Mouse (Mus musculus) CH12.LX (cell line): ENCODE data around the gene Raver1. TPM values are rescaled to one million over a fixed set of nuclear protein-coding genes. Genes with fewer than 3 reads are reported as not detected.

ENCODE experiments used
- DNase-seq: peaks from one replicate; pipeline ENCODE4 v3.0.0-alpha.2; 2013; ENCODE audit errors: extremely low read depth
- H3K27ac ChIP-seq: 2 replicates; pipeline ENCODE4 v1.5.1; 2012; ENCODE audit warnings: low read depth, mild to moderate bottlenecking, control low read depth, moderate library complexity; ENCODE audit not compliant: insufficient read depth
- H3K27me3 ChIP-seq: replicated peaks from 2 replicates; pipeline ENCODE3; 2012; ENCODE audit warnings: inconsistent platforms
- H3K36me3 ChIP-seq, 2 experiments: replicated peaks in 1 of 2; 2 replicates each; pipeline versions ENCODE3 to v1.6.1; 2012; ENCODE audit warnings: inconsistent platforms in 1 of 2, low read length in 1 of 2, mild to moderate bottlenecking in 1 of 2, mixed read lengths in 1 of 2, moderate library complexity in 1 of 2; ENCODE audit not compliant: control insufficient read depth in 1 of 2, insufficient read depth in 1 of 2
- H3K4me1 ChIP-seq, 2 experiments: 2 replicates each; pipeline ENCODE4 v1.6.1; 2012; ENCODE audit warnings: inconsistent platforms in 1 of 2, moderate library complexity in 1 of 2; ENCODE audit not compliant: insufficient read depth in 2 of 2, control insufficient read depth in 1 of 2
- H3K4me2 ChIP-seq: 2 replicates; pipeline ENCODE4 v1.6.1; 2012; ENCODE audit warnings: low read depth, mild to moderate bottlenecking, control low read depth; ENCODE audit not compliant: poor library complexity, insufficient read depth, severe bottlenecking
- H3K4me3 ChIP-seq, 3 experiments: fragments of 150-350 bp in 1 of 3; sonication (generic) in 1 of 3; replicated peaks in 1 of 3; 2 replicates each; pipeline versions ENCODE3 to v1.5.1; 2011 to 2012; ENCODE audit warnings: low read depth in 2 of 3, low read length in 2 of 3, mild to moderate bottlenecking in 2 of 3, moderate library complexity in 2 of 3, control low read depth in 1 of 3, improper control_type of control experiment in 1 of 3, inconsistent platforms in 1 of 3, mixed read lengths in 1 of 3; ENCODE audit not compliant: poor library complexity in 1 of 3
- H3K79me2 ChIP-seq: replicated peaks from 2 replicates; pipeline ENCODE4 v1.6.1; 2012; ENCODE audit warnings: mild to moderate bottlenecking, moderate library complexity; ENCODE audit not compliant: control insufficient read depth, poor library complexity, insufficient read depth, severe bottlenecking; ENCODE audit errors: extremely low read depth
- H3K9ac ChIP-seq: 2 replicates; pipeline ENCODE4 v1.6.1; 2012; ENCODE audit warnings: low read depth, mild to moderate bottlenecking, control low read depth, moderate library complexity; ENCODE audit not compliant: insufficient read depth
- H3K9me3 ChIP-seq: replicated peaks from 2 replicates; pipeline ENCODE3; 2012; ENCODE audit warnings: low read length, inconsistent platforms, mixed read lengths
- BHLHE40 ChIP-seq: IDR thresholded peaks from 2 replicates; pipeline ENCODE4 v1.6.1; 2011; ENCODE audit warnings: mild to moderate bottlenecking, low read depth, low read length, improper control_type of control experiment
- CHD1 ChIP-seq: IDR thresholded peaks from 2 replicates; pipeline ENCODE4 v1.6.1; 2012; ENCODE audit warnings: low read depth, low read length, improper control_type of control experiment, inconsistent platforms
- CHD2 ChIP-seq: IDR thresholded peaks from 2 replicates; pipeline ENCODE4 v1.6.1; 2011; ENCODE audit warnings: low read length, improper control_type of control experiment
- CTCF ChIP-seq, 2 experiments: IDR thresholded peaks in 1 of 2; conservative IDR thresholded peaks in 1 of 2; 2 replicates each; pipeline ENCODE4 v1.5.1; 2011 to 2012; ENCODE audit warnings: low read depth in 2 of 2, low read length in 2 of 2, improper control_type of control experiment in 1 of 2, inconsistent platforms in 1 of 2, mild to moderate bottlenecking in 1 of 2, moderate library complexity in 1 of 2
- E2F4 ChIP-seq: IDR thresholded peaks from 2 replicates; pipeline ENCODE4 v1.6.1; 2011; ENCODE audit warnings: low read depth, low read length, improper control_type of control experiment; ENCODE audit not compliant: insufficient replicate concordance
- ELF1 ChIP-seq: IDR thresholded peaks from 2 replicates; pipeline ENCODE4 v1.6.1; 2014; ENCODE audit warnings: low read depth, mild to moderate bottlenecking, inconsistent platforms, low read length, improper control_type of control experiment
- EP300 ChIP-seq: IDR thresholded peaks from 2 replicates; pipeline ENCODE4 v1.6.1; 2011; ENCODE audit warnings: low read length, improper control_type of control experiment
- GABPA ChIP-seq: IDR thresholded peaks from 2 replicates; pipeline ENCODE4 v1.6.1; 2012; ENCODE audit warnings: low read depth, low read length, improper control_type of control experiment, inconsistent platforms; ENCODE audit not compliant: insufficient replicate concordance
- HCFC1 ChIP-seq: IDR thresholded peaks from 2 replicates; pipeline ENCODE4 v1.6.1; 2012; ENCODE audit warnings: low read depth, mild to moderate bottlenecking, inconsistent platforms, low read length, improper control_type of control experiment
- IRF4 ChIP-seq: IDR thresholded peaks from 2 replicates; pipeline ENCODE4 v1.6.1; 2014; ENCODE audit warnings: low read depth, mild to moderate bottlenecking, inconsistent platforms, low read length, improper control_type of control experiment
- JUND ChIP-seq: conservative IDR thresholded peaks from 2 replicates; pipeline ENCODE4 v1.6.1; 2011; ENCODE audit warnings: low read depth, low read length, improper control_type of control experiment
- MAFK ChIP-seq: IDR thresholded peaks from 2 replicates; pipeline ENCODE4 v1.6.1; 2011; ENCODE audit warnings: low read length, improper control_type of control experiment; ENCODE audit not compliant: insufficient replicate concordance
- MEF2A ChIP-seq: IDR thresholded peaks from 2 replicates; pipeline ENCODE4 v1.6.1; 2014; ENCODE audit warnings: low read depth, mild to moderate bottlenecking, inconsistent platforms, low read length, improper control_type of control experiment, borderline replicate concordance
- MXI1 ChIP-seq: IDR thresholded peaks from 2 replicates; pipeline ENCODE4 v1.6.1; 2011; ENCODE audit warnings: mild to moderate bottlenecking, low read depth, low read length, improper control_type of control experiment
- MYC ChIP-seq: IDR thresholded peaks from 2 replicates; pipeline ENCODE4 v1.6.1; 2011; ENCODE audit warnings: low read depth, mild to moderate bottlenecking, improper control_type of control experiment, low read length
- NELFE ChIP-seq: IDR thresholded peaks from 2 replicates; pipeline ENCODE4 v1.6.1; 2011; ENCODE audit warnings: low read depth, low read length, improper control_type of control experiment
- NRF1 ChIP-seq: IDR thresholded peaks from 2 replicates; pipeline ENCODE4 v1.6.1; 2014; ENCODE audit warnings: low read depth, mild to moderate bottlenecking, inconsistent platforms, low read length, improper control_type of control experiment, moderate library complexity
- PAX5 ChIP-seq: IDR thresholded peaks from 2 replicates; pipeline ENCODE4 v1.6.1; 2012; ENCODE audit warnings: low read length, inconsistent platforms, mixed read lengths
- POLR2A ChIP-seq: IDR thresholded peaks from 2 replicates; pipeline ENCODE4 v1.6.1; 2011; ENCODE audit warnings: low read depth, mild to moderate bottlenecking, improper control_type of control experiment, low read length
- POLR2AphosphoS2 ChIP-seq: IDR thresholded peaks from 2 replicates; pipeline ENCODE4 v1.6.1; 2011; ENCODE audit warnings: low read depth, low read length, improper control_type of control experiment
- RAD21 ChIP-seq: IDR thresholded peaks from 2 replicates; pipeline ENCODE4 v1.6.1; 2011; ENCODE audit warnings: low read depth, mild to moderate bottlenecking, low read length, improper control_type of control experiment, moderate library complexity
- RCOR1 ChIP-seq: conservative IDR thresholded peaks from 2 replicates; pipeline ENCODE4 v1.6.1; 2012; ENCODE audit warnings: low read depth, mild to moderate bottlenecking, inconsistent platforms, low read length, improper control_type of control experiment
- SMC3 ChIP-seq: IDR thresholded peaks from 2 replicates; pipeline ENCODE4 v1.6.1; 2011; ENCODE audit warnings: low read depth, low read length, improper control_type of control experiment
- TBP ChIP-seq: conservative IDR thresholded peaks from 2 replicates; pipeline ENCODE4 v1.6.1; 2011; ENCODE audit warnings: low read depth, low read length, improper control_type of control experiment
- TCF12 ChIP-seq: IDR thresholded peaks from 2 replicates; pipeline ENCODE4 v1.6.1; 2014; ENCODE audit warnings: low read depth, mild to moderate bottlenecking, inconsistent platforms, low read length, improper control_type of control experiment
- UBTF ChIP-seq: IDR thresholded peaks from 2 replicates; pipeline ENCODE4 v1.6.1; 2012; ENCODE audit warnings: low read depth, mild to moderate bottlenecking, inconsistent platforms, low read length, improper control_type of control experiment, moderate library complexity
- USF2 ChIP-seq: conservative IDR thresholded peaks from 2 replicates; pipeline ENCODE4 v1.6.1; 2011; ENCODE audit warnings: low read depth, low read length, improper control_type of control experiment
- ZC3H11A ChIP-seq: IDR thresholded peaks from 2 replicates; pipeline ENCODE4 v1.6.1; 2012; ENCODE audit warnings: low read depth, mild to moderate bottlenecking, inconsistent platforms, low read length, improper control_type of control experiment
- ZNF384 ChIP-seq: IDR thresholded peaks from 2 replicates; pipeline ENCODE4 v1.6.1; 2012; ENCODE audit warnings: low read depth, low read length, improper control_type of control experiment, inconsistent platforms
- dilution Hi-C: fragments of 300-500 bp; cut with MboI; formaldehyde crosslinking; loops from 2 replicates; pipeline ENCODE4 v1.14.3; 2020; ENCODE audit warnings: low sequenced_read_pairs; ENCODE audit not compliant: extremely low pct_unique_long_range_greater_than_20kb, extremely low pct_ligation_motif_present
- in situ Hi-C: fragments of 300-500 bp; cut with MboI; formaldehyde crosslinking; loops from 3 replicates; pipeline ENCODE4 v1.14.3; 2019; ENCODE audit warnings: low sequenced_read_pairs, low pct_ligation_motif_present, low pct_unique_long_range_greater_than_20kb, mixed read lengths
- polyA plus RNA-seq: library from polyadenylated mRNA; unstranded; fragments of >175 nt; gene quantifications from 2 replicates; pipeline ENCODE4 v1.2.1, GENCODE M21; 2012; ENCODE audit warnings: low read depth; ENCODE audit not compliant: insufficient read length
- total RNA-seq, 2 experiments: library from RNA; depleted of rRNA; stranded (reverse); fragments of 300-350 nt in 1 of 2; fragments of >200 nt in 1 of 2; gene quantifications; 2 replicates each; pipeline ENCODE4 v1.2.3; 2012 to 2014

Gene Raver1
- total and polyA plus RNA-seq, 3 experiments = 18.9 to 101 (median 30.8) TPM

GRCm38 (mm10) chr9:21030055-21030600 lies 61.7 kb downstream of the Raver1 start:
- DNase-seq = no peak
- peaks cover 7% of the 10 kb centered on the region for H3K79me2 ChIP-seq
- peak overlapping the region; percentile 87 for H3K4me2 ChIP-seq
- TF ChIP-seq POLR2A = no peak; the same call in 1 of the 2 replicates
- TF ChIP-seq CHD2 = no peak
- TF ChIP-seq NRF1 = peak; percentile 64
- no peak for TF ChIP-seq PAX5
- no peak for TF ChIP-seq RCOR1
- peak; percentile 40; the same call in 1 of the 2 replicates for TF ChIP-seq BHLHE40
- TF ChIP-seq EP300 = no peak
- TF ChIP-seq JUND = no peak
- no peak for TF ChIP-seq HCFC1
- TF ChIP-seq TBP = no peak
- TF ChIP-seq MXI1 = peak; percentile 19; the same call in 1 of the 2 replicates
- H3K9ac ChIP-seq = peak overlapping the region; percentile 28; the same call in 1 of the 2 replicates
- H3K27ac ChIP-seq = peak overlapping the region; percentile 81
- H3K4me1 ChIP-seq = peaks cover 14 to 57% of the 10 kb centered on the region in 2 experiments
- H3K4me3 ChIP-seq = peak overlapping the region; percentile 34 to 40 (median 36)
- H3K36me3 ChIP-seq = peaks cover 38 to 42% of the 10 kb centered on the region in 2 experiments
- dilution Hi-C loops = no loop called here
- no peaks in the 10 kb centered on the region for H3K9me3 ChIP-seq
- no peaks in the 10 kb centered on the region for H3K27me3 ChIP-seq
- in situ Hi-C loops = loop anchor here (5.0 kb wide), 1 partner anchor 97 kb away; no protein-coding TSS in a partner anchor

GRCm38 (mm10) chr9:21029291-21030054 lies 62.3 kb downstream of the Raver1 start, which contains the start of gene Icam4:
Icam4 (plus strand) TSS chr9:21029373.
- H3K79me2 ChIP-seq = peaks cover 8% of the 10 kb centered on the region
- peaks cover 42 to 45% of the 10 kb centered on the region in 2 experiments for H3K36me3 ChIP-seq
- peak within 1 kb of the TSS; percentile 36 to 43 (median 40) for H3K4me3 ChIP-seq
- dilution Hi-C loops (no loop called here), in situ Hi-C loops (loop anchor here (5.0 kb wide), 2 partner anchors 43 to 98 kb away; partner anchors contain the start of genes Fdx1l and Gm49373)
- no peaks in the 10 kb centered on the region for H3K27me3 ChIP-seq
- H3K27ac ChIP-seq = peak within 1 kb of the TSS; percentile 81
- DNase-seq = peak; percentile 80
- H3K9ac ChIP-seq = peak within 1 kb of the TSS; percentile 28; the same call in 1 of the 2 replicates
- no peaks in the 10 kb centered on the region for H3K9me3 ChIP-seq
- peak within 1 kb of the TSS; percentile 87 for H3K4me2 ChIP-seq
- H3K4me1 ChIP-seq = peaks cover 13 to 55% of the 10 kb centered on the region in 2 experiments
- TF ChIP-seq RCOR1 (0 out of 2 replicates have a peak, but pooled peaks have one; percentile 21), EP300 (no peak), SMC3 (peak; percentile 75), USF2 (no peak), IRF4 (0 out of 2 replicates have a peak, but pooled peaks have one; percentile 40), MAFK (no peak), HCFC1 (peak; percentile 31), CHD1 (peak; percentile 41; the same call in 1 of the 2 replicates), NRF1 (0 out of 2 replicates have a peak, but pooled peaks have one; percentile 53), GABPA (no peak), ZC3H11A (no peak; the same call in 1 of the 2 replicates), TBP (no peak), E2F4 (0 out of 2 replicates have a peak, but pooled peaks have one; percentile 22), ELF1 (peak; percentile 36; the same call in 1 of the 2 replicates), TCF12 (peak; percentile 47), RAD21 (peak; percentile 71), POLR2AphosphoS2 (peak; percentile 96), CTCF (conservative IDR thresholded peaks at IDR 0.05 in 1 of 2, IDR thresholded peaks at IDR 0.05 in 1 of 2; ENCODE audit: low read depth in 2 of 2, low read length in 2 of 2) (peak in 1 of 2 experiments; percentile 88; a peak in 2 of 4 replicates), MEF2A (peak; percentile 61; the same call in 1 of the 2 replicates), UBTF (no peak; the same call in 1 of the 2 replicates), MYC (no peak), PAX5 (no peak), NELFE (peak; percentile 38; the same call in 1 of the 2 replicates), ZNF384 (no peak)
